Mouse (Mus musculus) heart, embryonic 15.5 days (tissue): ENCODE data around the gene Prpf19. TPM values are rescaled to one million over a fixed set of nuclear protein-coding genes. Genes with fewer than 3 reads are reported as not detected.

ENCODE experiments used
- ATAC-seq: fragments of 200-750 bp; cut with Nextera tagmentation; replicated peaks from 2 replicates; pipeline ENCODE4 v1.8.0; 2017; ENCODE audit warnings: low read depth, moderate TSS enrichment; ENCODE audit not compliant: insufficient number of reproducible peaks, insufficient read depth, low FRiP score
- H3K27ac ChIP-seq: fragments of 300-500 bp; sonication (generic); 2 replicates; pipeline ENCODE4 v1.5.1; 2015; ENCODE audit warnings: mild to moderate bottlenecking, inconsistent platforms
- H3K27me3 ChIP-seq: fragments of 300-500 bp; sonication (generic); 2 replicates; pipeline ENCODE4 v1.6.1; 2015; ENCODE audit warnings: inconsistent platforms
- H3K36me3 ChIP-seq: fragments of 300-500 bp; sonication (generic); 2 replicates; pipeline ENCODE4 v1.6.1; 2015; ENCODE audit warnings: mild to moderate bottlenecking, inconsistent platforms
- H3K4me1 ChIP-seq: fragments of 300-500 bp; sonication (generic); replicated peaks from 2 replicates; pipeline ENCODE4 v1.6.1; 2015; ENCODE audit warnings: inconsistent platforms
- H3K4me2 ChIP-seq: fragments of 300-500 bp; sonication (generic); 2 replicates; pipeline ENCODE4 v1.6.1; 2015; ENCODE audit warnings: inconsistent platforms, mild to moderate bottlenecking, moderate library complexity
- H3K4me3 ChIP-seq: fragments of 300-500 bp; sonication (generic); 2 replicates; pipeline ENCODE4 v1.5.1; 2015; ENCODE audit warnings: mild to moderate bottlenecking, inconsistent platforms
- H3K9ac ChIP-seq: fragments of 300-500 bp; sonication (generic); 2 replicates; pipeline ENCODE4 v1.6.1; 2015; ENCODE audit warnings: mild to moderate bottlenecking, inconsistent platforms
- H3K9me3 ChIP-seq: fragments of 300-500 bp; sonication (generic); replicated peaks from 2 replicates; pipeline ENCODE4 v1.6.1; 2016; ENCODE audit warnings: inconsistent platforms
- WGBS: fragments of 180-500 bp; shearing (Covaris S2); methylation state at CpG from one replicate; pipeline ENCODE4 v1.1.7; 2015; ENCODE audit warnings: mixed read lengths; 5-methylcytosine and 5-hydroxymethylcytosine counted together
- polyA plus RNA-seq: library from polyadenylated mRNA; unstranded; fragments of >200 nt; fragmentation: Nextera tagmentation; extraction: Ambion mirVana; gene quantifications from 2 replicates; pipeline ENCODE4 v1.2.1, GENCODE M21; 2015

Prpf19 gene
- polyA plus RNA-seq, 1 experiment from 2014 or later: 29.4 TPM

GRCm38 (mm10) chr19:10897491-10897890, 2.5 kb downstream of the Prpf19 start:
- Histone ChIP-seq H3K9me3 (no peaks in the 10 kb centered on the region), H3K4me3 (peak overlapping the region; percentile 80; the same call in 1 of the 2 replicates), H3K9ac (no peak overlapping the region), H3K27ac (peak overlapping the region; percentile 89; the same call in 1 of the 2 replicates), H3K36me3 (peaks cover 45% of the 10 kb centered on the region), H3K4me2 (peak overlapping the region; percentile 79), H3K27me3 (no peaks in the 10 kb centered on the region), H3K4me1 (peaks cover 24% of the 10 kb centered on the region)
- ATAC-seq: no peak
- 73% methylated on average over 8 of the region's 8 CpGs for WGBS

GRCm38 (mm10) chr19:10900315-10900714, 5.3 kb downstream of the Prpf19 start:
- Histone ChIP-seq H3K9ac (no peak overlapping the region), H3K27ac (peak overlapping the region; percentile 5)
- ATAC-seq: no peak

GRCm38 (mm10) chr19:10901046-10901445, 6.0 kb downstream of the Prpf19 start:
- peaks cover 69% of the 10 kb centered on the region for H3K36me3 ChIP-seq
- H3K27me3 ChIP-seq: no peaks in the 10 kb centered on the region
- no peak overlapping the region for H3K9ac ChIP-seq
- H3K9me3 ChIP-seq: no peaks in the 10 kb centered on the region
- H3K4me3 ChIP-seq: no peak overlapping the region
- H3K4me2 ChIP-seq: no peak overlapping the region
- no peak overlapping the region for H3K27ac ChIP-seq
- 89% methylated on average over 5 of the region's 5 CpGs for WGBS
- ATAC-seq: no peak
- peaks cover 45% of the 10 kb centered on the region for H3K4me1 ChIP-seq

More at GRCm38 (mm10) chr19:10900315-10900714, 5.3 kb downstream of the Prpf19 start:
- Histone ChIP-seq H3K4me2 (no peak overlapping the region), H3K9me3 (no peaks in the 10 kb centered on the region), H3K36me3 (peaks cover 69% of the 10 kb centered on the region), H3K27me3 (no peaks in the 10 kb centered on the region), H3K4me3 (no peak overlapping the region), H3K4me1 (peaks cover 37% of the 10 kb centered on the region)
- WGBS: 38% methylated on average over 6 of the region's 6 CpGs

- H3K9me3 ChIP-seq: no peaks in the 10 kb centered on the region
- no peak overlapping the region for H3K4me2 ChIP-seq
- H3K27ac ChIP-seq: peak overlapping the region; percentile 92
- H3K4me1 ChIP-seq: peaks cover 59% of the 10 kb centered on the region
- peaks cover 55% of the 10 kb centered on the region for H3K36me3 ChIP-seq
- H3K27me3 ChIP-seq: no peaks in the 10 kb centered on the region
- no peak for ATAC-seq
- no peak overlapping the region for H3K4me3 ChIP-seq
- 70% methylated on average over 5 of the region's 5 CpGs for WGBS
- peak overlapping the region; percentile 6; the same call in 1 of the 2 replicates for H3K9ac ChIP-seq
These were observed 9.5 kb downstream of the Prpf19 start for GRCm38 (mm10) chr19:10904512-10904911.

- Histone ChIP-seq H3K9me3 (no peaks in the 10 kb centered on the region), H3K27ac (peak overlapping the region; percentile 92), H3K27me3 (no peaks in the 10 kb centered on the region), H3K4me3 (no peak overlapping the region), H3K4me2 (peak overlapping the region; percentile 19; the same call in 1 of the 2 replicates), H3K36me3 (peaks cover 49% of the 10 kb centered on the region), H3K9ac (peak overlapping the region; percentile 13; the same call in 1 of the 2 replicates), H3K4me1 (peaks cover 61% of the 10 kb centered on the region)
- ATAC-seq: peak; percentile 72
- WGBS: 27% methylated on average over 7 of the region's 7 CpGs
These were observed 10.1 kb downstream of the Prpf19 start for GRCm38 (mm10) chr19:10904927-10905727.

- H3K4me3 ChIP-seq: no peak overlapping the region
- WGBS: 25% methylated on average over 5 of the region's 5 CpGs
- peaks cover 44% of the 10 kb centered on the region for H3K36me3 ChIP-seq
- peaks cover 55% of the 10 kb centered on the region for H3K4me1 ChIP-seq
- H3K9me3 ChIP-seq: no peaks in the 10 kb centered on the region
- H3K27ac ChIP-seq: peak overlapping the region; percentile 92
- H3K27me3 ChIP-seq: no peaks in the 10 kb centered on the region
- peak overlapping the region; percentile 19; the same call in 1 of the 2 replicates for H3K4me2 ChIP-seq
- H3K9ac ChIP-seq: 0 out of 2 replicates have a peak overlapping the region, but pooled peaks have one; percentile 13
- ATAC-seq: no peak
These were observed 10.6 kb downstream of the Prpf19 start for GRCm38 (mm10) chr19:10905728-10906000.

GRCm38 (mm10) chr19:10907891-10908290, 12.9 kb downstream of the Prpf19 start:
- Histone ChIP-seq H3K27ac (peak overlapping the region; percentile 92), H3K4me3 (no peak overlapping the region), H3K27me3 (no peaks in the 10 kb centered on the region), H3K36me3 (peaks cover 26% of the 10 kb centered on the region), H3K9me3 (no peaks in the 10 kb centered on the region), H3K9ac (no peak overlapping the region), H3K4me1 (peaks cover 57% of the 10 kb centered on the region), H3K4me2 (no peak overlapping the region)
- ATAC-seq: no peak
- 41% methylated on average over 3 of the region's 3 CpGs for WGBS

- ATAC-seq: peak; percentile 71
- H3K4me2 ChIP-seq: peak overlapping the region; percentile 10; the same call in 1 of the 2 replicates
- no peak overlapping the region for H3K4me3 ChIP-seq
- H3K4me1 ChIP-seq: peaks cover 58% of the 10 kb centered on the region
- H3K36me3 ChIP-seq: peaks cover 13% of the 10 kb centered on the region
- 21% methylated on average over 6 of the region's 6 CpGs for WGBS
- no peaks in the 10 kb centered on the region for H3K27me3 ChIP-seq
- no peak overlapping the region for H3K9ac ChIP-seq
- H3K27ac ChIP-seq: peak overlapping the region; percentile 92
- H3K9me3 ChIP-seq: no peaks in the 10 kb centered on the region
These were observed 14.2 kb downstream of the Prpf19 start for GRCm38 (mm10) chr19:10909087-10909721.

- Histone ChIP-seq H3K4me1 (peaks cover 23% of the 10 kb centered on the region), H3K27me3 (no peaks in the 10 kb centered on the region), H3K27ac (peak overlapping the region; percentile 65), H3K36me3 (no peaks in the 10 kb centered on the region), H3K9me3 (no peaks in the 10 kb centered on the region), H3K9ac (no peak overlapping the region), H3K4me3 (no peak overlapping the region), H3K4me2 (0 out of 2 replicates have a peak overlapping the region, but pooled peaks have one; percentile 11)
- peak; percentile 53; the same call in 1 of the 2 replicates for ATAC-seq
- 21% methylated on average over 7 of the region's 7 CpGs for WGBS
These were observed 19.3 kb downstream of the Prpf19 start for GRCm38 (mm10) chr19:10914291-10914690.

GRCm38 (mm10) chr19:10914870-10915269, 19.8 kb downstream of the Prpf19 start:
- no peaks in the 10 kb centered on the region for H3K36me3 ChIP-seq
- peak overlapping the region; percentile 65 for H3K27ac ChIP-seq
- H3K4me3 ChIP-seq: no peak overlapping the region
- no peak overlapping the region for H3K4me2 ChIP-seq
- 56% methylated on average over 2 of the region's 2 CpGs for WGBS
- no peak for ATAC-seq
- H3K9me3 ChIP-seq: no peaks in the 10 kb centered on the region
- peaks cover 18% of the 10 kb centered on the region for H3K4me1 ChIP-seq
- H3K27me3 ChIP-seq: no peaks in the 10 kb centered on the region
- H3K9ac ChIP-seq: no peak overlapping the region

- no peak for ATAC-seq
- Histone ChIP-seq H3K27ac (no peak overlapping the region), H3K4me2 (no peak overlapping the region), H3K27me3 (no peaks in the 10 kb centered on the region), H3K4me3 (no peak overlapping the region), H3K9me3 (no peaks in the 10 kb centered on the region), H3K9ac (no peak overlapping the region), H3K36me3 (no peaks in the 10 kb centered on the region), H3K4me1 (peaks cover 15% of the 10 kb centered on the region)
- 50% methylated on average over 5 of the region's 5 CpGs for WGBS
These were observed 21.5 kb downstream of the Prpf19 start for GRCm38 (mm10) chr19:10916506-10916905.
